Mouse (Mus musculus) embryonic facial prominence, embryonic 10.5 days (tissue): ENCODE data around the gene Dpf3. TPM values are rescaled to one million over a fixed set of nuclear protein-coding genes. Genes with fewer than 3 reads are reported as not detected.

Experiments used
- DNase-seq: peaks from one replicate; pipeline ENCODE4 v3.0.0-alpha.2; 2017; ENCODE audit warnings: low spot score
- H3K27ac ChIP-seq: fragments of 300-500 bp; sonication (generic); replicated peaks from 2 replicates; pipeline ENCODE4 v1.5.1; 2016; ENCODE audit warnings: mild to moderate bottlenecking
- H3K27me3 ChIP-seq: fragments of 300-500 bp; sonication (generic); replicated peaks from 2 replicates; pipeline ENCODE4 v1.6.1; 2016; ENCODE audit warnings: low read depth, mild to moderate bottlenecking; ENCODE audit not compliant: poor library complexity, severe bottlenecking
- H3K36me3 ChIP-seq: fragments of 300-500 bp; sonication (generic); replicated peaks from 2 replicates; pipeline ENCODE4 v1.6.1; 2016; ENCODE audit warnings: mild to moderate bottlenecking, moderate library complexity
- H3K4me1 ChIP-seq: fragments of 300-500 bp; sonication (generic); 2 replicates; pipeline ENCODE4 v1.6.1; 2016
- H3K4me3 ChIP-seq: fragments of 300-500 bp; sonication (generic); 2 replicates; pipeline ENCODE4 v1.5.1; 2016; ENCODE audit warnings: mild to moderate bottlenecking, moderate library complexity
- H3K9me3 ChIP-seq: fragments of 300-500 bp; sonication (generic); 2 replicates; pipeline ENCODE4 v1.6.1; 2016; ENCODE audit warnings: mild to moderate bottlenecking
- WGBS: fragments of 180-500 bp; shearing (Covaris S2); methylation state at CpG from one replicate; pipeline ENCODE4 v1.1.7; 2016; 5-methylcytosine and 5-hydroxymethylcytosine counted together
- polyA plus RNA-seq: library from polyadenylated mRNA; unstranded; fragments of >200 nt; fragmentation: Nextera tagmentation; extraction: Ambion mirVana; gene quantifications from 2 replicates; pipeline ENCODE4 v1.2.1, GENCODE M21; 2016

Dpf3 gene
- polyA plus RNA-seq, 1 experiment from 2014 or later = 2.8 TPM

DNA sequence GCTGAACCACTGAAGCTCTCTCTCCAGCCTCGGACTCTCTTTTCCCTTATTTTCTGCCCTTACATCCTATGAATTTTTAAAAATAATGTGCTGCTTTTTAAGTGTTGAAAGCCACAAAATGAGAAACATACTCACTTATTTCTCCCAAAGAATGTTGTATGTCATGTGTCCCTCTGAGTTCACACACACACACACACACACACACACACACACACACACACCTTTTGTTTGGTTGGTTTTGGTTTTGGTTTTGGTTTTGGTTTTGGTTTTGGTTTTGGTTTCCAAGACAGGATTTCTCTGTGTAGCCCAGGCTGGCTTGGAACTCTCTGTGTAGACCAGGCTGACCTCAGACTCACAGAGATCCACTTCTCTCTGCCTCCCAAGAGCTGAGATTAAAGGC lies 37.0 kb downstream of the Dpf3 start:
- Histone ChIP-seq H3K27ac (no peak overlapping the region), H3K36me3 (no peaks in the 10 kb centered on the region), H3K27me3 (0 out of 2 replicates have a peak, but pooled peaks cover 8% of the 10 kb centered on the region), H3K9me3 (no peaks in the 10 kb centered on the region), H3K4me3 (no peak overlapping the region), H3K4me1 (peaks cover 3% of the 10 kb centered on the region; the same call in 1 of the 2 replicates)
- 96% methylated on average over 1 of the region's 1 CpGs for WGBS
- DNase-seq = no peak

DNA sequence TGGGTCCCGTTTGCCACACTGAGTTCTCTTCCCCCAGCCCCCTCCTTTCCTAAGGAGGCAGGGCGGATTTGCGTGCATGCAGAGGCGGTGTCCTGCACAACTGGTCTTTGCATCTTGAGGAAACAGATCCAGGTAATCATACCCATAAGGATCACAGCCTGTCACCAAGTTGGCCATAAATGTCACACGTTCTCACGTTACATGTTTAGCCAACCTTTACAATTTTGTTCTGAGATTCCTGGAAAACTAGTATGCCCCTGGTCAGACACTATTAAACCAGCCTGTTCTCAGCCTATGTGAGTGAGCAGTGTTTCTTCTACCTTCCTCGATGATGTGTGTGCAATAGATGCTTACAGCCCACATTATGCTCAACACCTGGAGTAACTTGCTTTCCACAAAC lies 38.3 kb downstream of the Dpf3 start:
- peaks cover 3% of the 10 kb centered on the region; the same call in 1 of the 2 replicates for H3K4me1 ChIP-seq
- DNase-seq = no peak
- 0 out of 2 replicates have a peak, but pooled peaks cover 8% of the 10 kb centered on the region for H3K27me3 ChIP-seq
- H3K27ac ChIP-seq = no peak overlapping the region
- H3K36me3 ChIP-seq = no peaks in the 10 kb centered on the region
- WGBS = 84% methylated on average over 7 of the region's 7 CpGs
- H3K4me3 ChIP-seq = no peak overlapping the region
- no peaks in the 10 kb centered on the region for H3K9me3 ChIP-seq

DNA sequence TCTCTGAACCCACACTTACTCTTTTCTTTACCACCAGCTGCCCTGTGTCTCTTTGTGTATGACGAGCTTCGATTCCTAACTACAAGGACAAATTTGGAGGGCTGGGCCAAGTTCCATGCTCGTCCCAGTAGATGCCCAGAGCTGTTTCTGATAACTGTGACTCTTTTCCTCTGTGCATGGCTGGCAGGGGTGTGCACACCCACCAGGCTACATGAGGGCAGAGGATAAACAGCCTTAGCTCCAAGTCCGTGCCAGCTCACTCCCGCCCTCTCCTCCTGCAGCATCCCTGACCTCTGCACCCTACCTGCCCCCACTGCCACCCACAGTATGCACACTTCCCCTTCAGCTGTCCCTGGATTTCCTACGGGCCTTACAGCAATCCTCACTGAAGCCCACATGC lies 41.9 kb downstream of the Dpf3 start:
- Histone ChIP-seq H3K9me3 (no peaks in the 10 kb centered on the region), H3K4me3 (no peak overlapping the region), H3K4me1 (peaks cover 3% of the 10 kb centered on the region; the same call in 1 of the 2 replicates), H3K27ac (no peak overlapping the region), H3K27me3 (0 out of 2 replicates have a peak, but pooled peaks cover 8% of the 10 kb centered on the region), H3K36me3 (no peaks in the 10 kb centered on the region)
- WGBS = 78% methylated on average over 6 of the region's 6 CpGs
- no peak for DNase-seq

DNA sequence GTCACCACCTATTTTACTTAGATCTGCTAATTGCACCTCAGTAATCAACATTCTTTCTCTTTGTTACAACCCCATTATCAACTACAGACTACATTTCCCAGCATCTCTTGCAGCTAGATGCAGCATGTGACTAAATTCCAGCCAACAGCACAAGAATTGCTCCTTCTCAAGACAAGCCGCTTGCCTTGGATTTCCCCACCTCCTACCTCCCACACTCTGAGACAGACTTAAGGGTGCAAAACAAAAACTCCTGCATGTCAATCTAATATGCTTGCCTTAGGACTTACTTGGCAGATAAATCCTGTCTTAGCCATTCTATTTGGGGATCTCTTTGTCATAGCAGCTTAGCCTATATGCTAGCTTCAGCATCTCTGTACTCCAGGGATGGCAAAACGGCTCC lies 43.1 kb downstream of the Dpf3 start:
- Histone ChIP-seq H3K36me3 (no peaks in the 10 kb centered on the region), H3K27me3 (0 out of 2 replicates have a peak, but pooled peaks cover 8% of the 10 kb centered on the region), H3K9me3 (no peaks in the 10 kb centered on the region), H3K4me1 (peaks cover 3% of the 10 kb centered on the region; the same call in 1 of the 2 replicates), H3K27ac (no peak overlapping the region), H3K4me3 (no peak overlapping the region)
- DNase-seq = no peak
- WGBS = 93% methylated on average over 2 of the region's 2 CpGs

DNA sequence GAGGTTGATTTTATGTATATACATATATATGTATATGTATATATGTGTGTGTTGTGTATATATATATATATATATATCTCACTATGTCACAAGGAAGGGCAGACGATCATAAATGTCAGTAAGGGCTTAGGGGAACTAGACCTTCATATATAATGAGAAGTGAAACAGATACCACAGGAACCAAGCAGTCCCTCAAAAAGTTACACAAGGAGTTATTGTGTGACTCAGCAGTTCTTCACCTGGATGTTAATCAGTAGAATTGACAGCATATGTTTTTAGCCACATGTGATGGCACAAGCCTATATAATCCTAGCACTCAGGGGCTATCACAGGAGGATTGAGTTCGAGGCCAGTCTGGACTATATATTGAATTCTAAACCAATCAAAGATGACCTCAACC lies 49.5 kb downstream of the Dpf3 start:
- Histone ChIP-seq H3K4me1 (no peaks in the 10 kb centered on the region), H3K36me3 (no peaks in the 10 kb centered on the region), H3K9me3 (no peaks in the 10 kb centered on the region), H3K27me3 (no peaks in the 10 kb centered on the region), H3K4me3 (no peak overlapping the region), H3K27ac (no peak overlapping the region)
- no peak for DNase-seq
- 84% methylated on average over 2 of the region's 2 CpGs for WGBS

DNA sequence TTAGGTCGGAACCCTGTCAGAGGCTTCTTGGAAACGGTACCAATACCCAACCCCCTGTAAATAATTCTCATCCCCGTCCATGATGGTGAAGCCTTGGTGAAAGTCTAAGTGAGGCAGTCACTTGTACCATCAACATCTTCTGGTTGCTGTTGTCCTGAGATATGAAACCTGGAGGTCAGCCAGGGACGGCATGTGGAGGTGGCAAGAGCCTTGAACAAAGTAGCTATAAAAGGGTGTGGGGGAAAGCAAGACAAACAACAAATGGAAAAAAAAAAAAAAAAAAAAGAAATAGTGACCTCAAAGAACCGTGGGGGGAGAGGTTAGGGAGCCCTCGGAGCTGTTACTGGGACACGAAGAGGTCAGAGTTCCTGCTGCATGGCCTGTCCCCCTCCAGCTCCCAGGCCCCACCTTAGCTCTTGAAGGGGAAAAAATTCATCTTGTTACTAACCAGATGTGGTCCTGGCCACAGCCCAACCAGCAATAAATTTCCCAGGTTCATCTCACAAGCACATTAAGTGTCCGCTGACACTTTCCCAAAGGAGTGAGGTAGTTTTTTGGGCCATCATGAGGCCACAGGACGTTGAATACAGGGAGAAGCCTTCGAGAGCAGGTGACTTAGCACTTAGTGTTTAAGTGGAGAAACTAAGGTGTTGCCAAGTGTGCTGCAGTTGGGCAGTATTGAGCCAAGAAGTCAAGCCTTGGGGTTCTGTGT lies 53.4 kb downstream of the Dpf3 start:
- H3K4me3 ChIP-seq = no peak overlapping the region
- no peaks in the 10 kb centered on the region for H3K9me3 ChIP-seq
- H3K4me1 ChIP-seq = no peaks in the 10 kb centered on the region
- no peaks in the 10 kb centered on the region for H3K27me3 ChIP-seq
- no peak overlapping the region for H3K27ac ChIP-seq
- DNase-seq = no peak
- H3K36me3 ChIP-seq = no peaks in the 10 kb centered on the region
- WGBS = 60% methylated on average over 10 of the region's 10 CpGs

DNA sequence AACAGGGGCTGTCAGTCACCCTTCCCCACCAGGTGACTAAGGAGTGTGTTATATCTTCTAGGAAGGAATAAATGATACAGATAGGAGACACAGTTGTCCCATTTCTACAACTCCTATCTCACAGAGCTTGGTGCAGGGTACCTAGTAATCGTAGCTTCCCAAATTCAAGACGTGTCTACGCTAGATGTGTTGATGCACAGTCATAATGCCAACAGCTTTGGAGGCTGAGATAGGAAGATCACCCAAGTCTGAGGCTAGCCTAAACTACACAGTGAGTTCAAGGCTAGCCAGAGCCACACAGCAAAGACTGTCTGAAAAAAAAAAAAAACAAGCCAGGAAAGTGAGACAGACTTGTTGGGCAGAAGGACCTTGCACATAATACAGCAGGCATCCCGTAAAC lies 54.1 kb downstream of the Dpf3 start:
- no peaks in the 10 kb centered on the region for H3K4me1 ChIP-seq
- H3K36me3 ChIP-seq = no peaks in the 10 kb centered on the region
- H3K27ac ChIP-seq = no peak overlapping the region
- H3K9me3 ChIP-seq = no peaks in the 10 kb centered on the region
- no peaks in the 10 kb centered on the region for H3K27me3 ChIP-seq
- no peak overlapping the region for H3K4me3 ChIP-seq
- 93% methylated on average over 4 of the region's 4 CpGs for WGBS
- DNase-seq = no peak

DNA sequence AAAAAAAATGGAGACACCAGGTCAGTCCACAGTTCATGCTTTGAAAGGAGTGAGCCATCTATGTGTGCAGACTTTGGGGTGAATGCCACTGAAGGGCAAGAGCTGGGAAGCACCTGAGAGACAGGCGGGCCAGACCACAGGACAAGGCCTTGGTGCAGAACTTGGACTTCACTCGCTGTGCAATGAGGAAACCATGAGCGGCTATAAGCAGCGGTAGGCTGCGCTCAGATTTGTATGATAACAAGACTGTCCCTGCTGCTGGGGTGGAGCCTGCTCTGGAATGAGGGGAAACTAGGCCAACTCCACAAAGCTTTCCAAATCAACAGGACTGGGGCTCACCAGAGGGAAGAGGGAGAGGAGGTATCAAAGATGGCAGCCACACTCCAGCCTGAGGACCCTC lies 57.3 kb downstream of the Dpf3 start:
- WGBS = 95% methylated on average over 5 of the region's 5 CpGs
- no peaks in the 10 kb centered on the region for H3K27me3 ChIP-seq
- H3K9me3 ChIP-seq = no peaks in the 10 kb centered on the region
- no peak overlapping the region for H3K4me3 ChIP-seq
- DNase-seq = no peak
- no peaks in the 10 kb centered on the region for H3K36me3 ChIP-seq
- no peak overlapping the region for H3K27ac ChIP-seq
- H3K4me1 ChIP-seq = peaks cover 26% of the 10 kb centered on the region

DNA sequence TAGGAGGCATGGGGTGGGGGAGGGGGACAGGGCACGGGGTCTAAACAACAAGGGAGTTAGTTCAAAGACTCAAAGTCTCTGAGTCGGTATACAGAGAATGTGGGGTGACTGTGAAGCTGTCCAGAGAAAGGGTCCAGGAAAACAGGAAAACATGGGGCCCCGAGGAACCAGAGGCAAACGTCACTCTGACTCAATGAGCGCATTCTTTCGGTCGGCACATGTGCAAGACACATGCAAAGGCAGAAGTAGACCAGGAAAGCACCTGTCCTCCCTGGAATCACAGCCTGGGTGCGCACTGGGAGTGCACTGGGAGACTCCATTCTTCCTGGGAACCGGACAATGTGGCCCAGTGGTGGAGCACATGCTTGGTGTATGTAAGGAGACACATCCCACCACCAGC lies 59.5 kb downstream of the Dpf3 start:
- Histone ChIP-seq H3K27me3 (no peaks in the 10 kb centered on the region), H3K4me1 (peaks cover 27% of the 10 kb centered on the region), H3K4me3 (no peak overlapping the region), H3K27ac (no peak overlapping the region), H3K9me3 (no peaks in the 10 kb centered on the region), H3K36me3 (no peaks in the 10 kb centered on the region)
- DNase-seq = no peak
- whole genome bisulfite sequencing = 46% methylated on average over 9 of the region's 9 CpGs

DNA sequence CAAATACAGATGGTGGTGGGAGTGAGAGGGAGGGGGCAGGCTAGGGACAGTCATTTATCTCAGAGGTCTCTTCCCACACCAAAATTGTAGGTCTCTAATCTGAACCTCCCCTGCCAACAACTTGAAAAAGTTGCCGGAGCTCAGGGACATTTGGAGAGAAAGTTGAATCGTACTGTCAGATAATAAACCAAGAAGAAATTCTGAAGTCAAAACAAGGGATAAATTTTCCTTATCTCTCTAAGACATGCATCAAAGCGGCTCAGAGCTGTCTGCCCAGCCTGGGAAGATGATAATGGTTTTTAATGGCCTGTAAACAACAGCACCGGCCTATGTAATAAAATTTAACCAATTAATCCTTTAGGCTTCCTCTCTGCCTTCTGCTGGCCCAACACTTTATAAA lies 59.9 kb downstream of the Dpf3 start:
- no peak overlapping the region for H3K27ac ChIP-seq
- no peaks in the 10 kb centered on the region for H3K36me3 ChIP-seq
- no peaks in the 10 kb centered on the region for H3K9me3 ChIP-seq
- WGBS = 73% methylated on average over 4 of the region's 4 CpGs
- H3K4me1 ChIP-seq = peaks cover 27% of the 10 kb centered on the region
- H3K27me3 ChIP-seq = no peaks in the 10 kb centered on the region
- no peak overlapping the region for H3K4me3 ChIP-seq
- DNase-seq = no peak

DNA sequence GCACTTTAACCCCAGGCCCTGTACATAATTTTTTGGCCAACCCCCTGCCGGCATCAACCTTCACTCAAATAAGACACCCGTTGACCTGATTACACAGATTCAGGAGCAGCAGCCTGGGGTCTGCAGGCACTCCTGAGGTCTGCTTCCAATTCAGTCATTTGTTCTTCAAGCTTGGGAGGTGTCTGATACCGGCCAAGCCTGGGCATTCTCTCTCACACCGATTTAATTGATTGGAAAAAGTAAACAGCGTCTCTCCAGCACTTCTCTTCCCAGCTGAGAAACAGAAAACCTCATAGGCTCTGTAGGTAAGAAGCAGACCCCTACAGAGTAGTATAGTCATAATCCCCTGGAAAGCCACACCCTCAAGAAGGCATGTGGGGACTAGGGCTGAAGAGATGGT lies 61.2 kb downstream of the Dpf3 start:
- Histone ChIP-seq H3K27me3 (no peaks in the 10 kb centered on the region), H3K4me1 (peaks cover 27% of the 10 kb centered on the region), H3K9me3 (0 out of 2 replicates have a peak, but pooled peaks cover under 1% of the 10 kb centered on the region), H3K36me3 (no peaks in the 10 kb centered on the region), H3K27ac (no peak overlapping the region), H3K4me3 (no peak overlapping the region)
- DNase-seq = no peak
- 67% methylated on average over 5 of the region's 5 CpGs for WGBS

DNA sequence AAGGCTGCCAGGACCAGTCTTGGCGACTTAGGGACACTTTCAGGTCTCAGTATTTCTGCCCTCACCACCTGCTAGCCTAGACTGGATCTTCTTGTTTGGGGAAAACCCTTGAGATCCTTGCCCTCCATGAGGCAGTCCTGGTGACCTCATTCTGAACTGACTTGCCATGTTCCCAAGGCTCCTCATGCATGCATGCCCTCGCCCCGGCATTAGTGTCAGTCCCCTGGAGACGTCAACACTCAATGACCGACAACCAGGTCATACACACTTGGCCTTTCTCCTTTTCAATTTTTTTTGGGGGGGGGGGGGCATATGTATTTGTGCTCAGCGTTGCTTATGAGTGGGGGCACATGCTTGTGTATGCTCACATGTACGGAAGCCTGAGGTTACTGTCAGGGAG lies 61.8 kb downstream of the Dpf3 start:
- 77% methylated on average over 7 of the region's 7 CpGs for WGBS
- Histone ChIP-seq H3K27ac (peak overlapping the region; percentile 24; the same call in 1 of the 2 replicates), H3K4me1 (peaks cover 27% of the 10 kb centered on the region), H3K27me3 (no peaks in the 10 kb centered on the region), H3K36me3 (no peaks in the 10 kb centered on the region), H3K4me3 (no peak overlapping the region), H3K9me3 (peaks cover 3% of the 10 kb centered on the region; the same call in 1 of the 2 replicates)
- no peak for DNase-seq

DNA sequence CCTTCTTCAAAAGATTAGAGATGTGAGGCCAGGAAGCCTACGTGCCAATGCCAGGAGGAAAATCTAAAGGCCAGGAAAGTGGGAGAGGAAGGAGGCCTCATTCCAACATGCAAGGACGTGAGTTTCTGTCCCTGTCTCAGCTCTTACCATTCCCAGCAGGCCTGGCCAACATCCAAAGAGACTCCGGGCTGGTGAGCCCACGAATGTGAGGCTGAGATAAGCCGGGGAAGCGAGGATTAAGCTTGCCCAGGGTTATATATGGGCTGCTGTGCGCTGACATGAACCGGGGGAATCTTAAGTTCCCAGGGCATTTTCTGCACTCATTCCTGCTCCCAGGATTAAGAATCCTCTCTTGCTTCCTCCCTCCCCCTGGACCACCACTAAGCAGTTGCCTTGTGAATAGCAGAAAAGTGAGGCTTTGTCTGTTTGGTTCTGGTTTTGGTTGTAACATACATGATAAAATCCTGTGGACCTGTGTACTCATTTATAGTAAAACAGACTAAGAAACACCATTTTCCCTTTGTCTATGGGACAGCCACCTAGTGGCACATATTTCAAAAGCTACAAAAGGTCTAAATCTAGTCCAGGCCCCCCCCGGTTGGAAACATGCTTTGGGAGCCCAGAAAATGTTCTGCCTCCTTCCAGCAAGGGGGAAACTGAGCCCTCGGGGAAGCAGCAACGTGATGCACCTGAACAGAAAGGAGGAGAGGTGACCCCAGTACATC lies 62.6 kb downstream of the Dpf3 start:
- Histone ChIP-seq H3K4me3 (no peak overlapping the region), H3K4me1 (peaks cover 27% of the 10 kb centered on the region), H3K27ac (no peak overlapping the region), H3K9me3 (peaks cover 3% of the 10 kb centered on the region; the same call in 1 of the 2 replicates), H3K27me3 (no peaks in the 10 kb centered on the region), H3K36me3 (no peaks in the 10 kb centered on the region)
- 75% methylated on average over 11 of the region's 11 CpGs for WGBS
- no peak for DNase-seq
